Mouse (Mus musculus) MEL (cell line): ENCODE data around the gene Morc3.

Experiments used
- CTCF ChIP-seq, 3 experiments: IDR thresholded peaks in 2 of 3; conservative IDR thresholded peaks in 1 of 3; 2 replicates each; pipeline ENCODE4 v1.5.1; 2011 to 2012; ENCODE audit warnings: low read length in 3 of 3, low read depth in 2 of 3, mild to moderate bottlenecking in 2 of 3, improper control_type of control experiment in 1 of 3, inconsistent platforms in 1 of 3, mixed read lengths in 1 of 3, moderate library complexity in 1 of 3; ENCODE audit not compliant: control insufficient read depth in 1 of 3, insufficient read depth in 1 of 3, poor library complexity in 1 of 3, severe bottlenecking in 1 of 3
- NRF1 ChIP-seq: IDR thresholded peaks from 2 replicates; pipeline ENCODE4 v1.6.1; 2014; ENCODE audit warnings: low read depth, mild to moderate bottlenecking, inconsistent platforms, low read length, improper control_type of control experiment, moderate library complexity; ENCODE audit not compliant: poor library complexity, insufficient read depth, severe bottlenecking
- ZC3H11A ChIP-seq: IDR thresholded peaks from 2 replicates; pipeline ENCODE4 v1.6.1; 2012; ENCODE audit warnings: low read depth, mild to moderate bottlenecking, inconsistent platforms, low read length, improper control_type of control experiment

DNA sequence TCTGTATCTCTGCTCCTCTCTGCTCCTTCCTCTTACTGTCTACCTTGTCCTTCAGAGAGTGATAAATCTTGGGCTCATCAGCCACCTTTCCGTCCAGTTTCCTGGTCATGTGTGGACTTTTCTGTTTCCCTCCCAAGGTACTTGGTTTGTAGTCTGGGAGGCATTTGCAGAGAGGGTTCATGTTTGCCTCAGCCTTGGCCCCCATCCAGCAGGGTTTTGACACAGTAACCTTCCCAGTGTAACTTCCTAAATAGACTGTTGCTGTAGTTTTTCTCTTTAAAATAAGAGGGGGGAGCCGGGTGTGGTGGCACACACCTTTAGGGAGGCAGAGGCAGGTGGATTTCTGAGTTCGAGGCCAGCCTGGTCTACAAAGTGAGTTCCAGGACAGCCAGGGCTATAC, 78.0 kb downstream of the Morc3 start:
- TF ChIP-seq NRF1: no peak
- no peak for TF ChIP-seq ZC3H11A
- no peak for TF ChIP-seq CTCF (IDR thresholded peaks at IDR 0.05 in 2 of 3, conservative IDR thresholded peaks at IDR 0.05 in 1 of 3; ENCODE audit: control insufficient read depth in 1 of 3, insufficient read depth in 1 of 3, low read depth in 2 of 3, low read length in 3 of 3, poor library complexity in 1 of 3, severe bottlenecking in 1 of 3)
